Mouse (Mus musculus): ENCODE measurements at regions not wholly inside any gene's neighbourhood (a gene's known extent, or its start where the extent isn't known, plus 50 kb on each side); places are given as distances from the start of the nearest gene placed in this dataset.

- DNase-seq (ENCODE audit: low spot score in 2 of 2): no peak
These were observed 374.8 kb upstream of the A1bg start for GRCm38 (mm10) chr15:61297447-61298208.

- DNase-seq (ENCODE audit: low spot score in 2 of 2): no peak
These were observed 371.8 kb upstream of the A1bg start for GRCm38 (mm10) chr15:61294616-61295015.

GRCm38 (mm10) chr15:61294131-61294530 lies 371.3 kb upstream of the A1bg start:
- DNase-seq (ENCODE audit: low spot score in 2 of 2): no peak

DNA sequence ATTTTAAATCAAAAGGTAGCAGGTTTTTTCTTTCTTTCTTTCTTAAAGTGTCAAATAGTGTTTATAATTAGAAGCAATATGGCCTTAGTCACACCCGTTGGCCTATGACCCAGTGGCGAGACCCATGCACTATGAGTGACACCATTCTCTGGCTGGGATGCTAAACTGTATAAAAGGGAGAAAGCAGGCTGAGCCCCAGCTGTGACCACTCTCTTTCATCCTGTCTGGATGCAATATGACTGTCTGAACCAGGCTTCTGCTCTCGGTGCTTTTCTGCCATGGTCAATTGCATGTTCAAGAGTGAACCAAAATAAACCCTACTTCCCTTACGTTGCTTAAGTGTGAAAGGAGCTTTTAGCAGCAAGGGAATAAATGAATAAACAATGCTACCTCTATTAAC lies 346.0 kb upstream of the A1bg start:
- no peak for DNase-seq (ENCODE audit: low spot score in 2 of 2)

- no peak for DNase-seq (ENCODE audit: low spot score in 2 of 2)
These were observed 336.2 kb upstream of the A1bg start for GRCm38 (mm10) chr15:61259047-61259446.

DNA sequence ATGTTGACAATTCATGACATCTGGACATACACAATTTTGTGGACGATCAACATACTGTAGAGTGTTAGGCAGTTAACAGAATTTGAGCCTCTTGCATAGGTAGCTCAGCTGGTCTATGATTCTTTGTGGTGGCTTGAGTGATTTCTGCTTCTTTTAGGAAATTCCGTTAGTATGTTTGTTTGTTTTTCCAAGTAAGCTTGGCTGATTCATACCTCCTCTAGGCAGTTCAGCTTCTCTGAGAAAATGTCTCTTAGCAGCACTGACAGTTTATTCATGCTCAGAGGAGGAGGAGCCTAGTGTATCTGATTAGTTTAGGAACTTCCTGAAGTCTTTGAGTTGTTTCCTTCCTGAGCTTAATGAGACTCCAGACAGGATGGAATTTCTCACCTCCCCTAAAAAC lies 321.7 kb upstream of the A1bg start:
- DNase-seq (ENCODE audit: low spot score in 2 of 2): no peak

DNA sequence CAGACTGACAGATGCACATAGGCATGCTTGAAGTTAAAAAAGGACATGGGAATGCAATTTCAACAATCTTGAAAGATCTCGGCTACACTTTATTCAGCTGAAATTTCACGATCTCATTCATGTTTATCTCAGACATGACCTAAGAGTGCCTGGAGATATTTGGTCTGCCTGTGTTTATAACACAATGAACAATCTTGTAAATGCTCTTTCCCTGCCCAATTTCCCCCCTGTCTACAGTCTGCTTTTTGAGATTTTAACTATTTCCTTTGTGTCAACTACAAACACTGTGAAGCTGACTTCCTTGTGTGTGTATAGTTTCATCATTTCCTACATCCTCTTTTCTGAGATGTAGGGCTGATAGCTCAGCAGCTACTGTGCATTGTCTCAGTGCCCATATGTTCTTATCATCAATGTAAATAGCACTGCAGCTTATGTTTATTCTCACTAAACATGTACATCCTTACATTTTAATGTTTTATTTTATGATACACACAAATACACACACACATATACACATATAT lies 319.4 kb upstream of the A1bg start:
- no peak for DNase-seq (ENCODE audit: low spot score in 2 of 2)

- DNase-seq (ENCODE audit: low spot score in 2 of 2): no peak
These were observed 318.9 kb upstream of the A1bg start for GRCm38 (mm10) chr15:61241741-61242140.

- DNase-seq (ENCODE audit: low spot score in 2 of 2): no peak
These were observed 317.5 kb upstream of the A1bg start for GRCm38 (mm10) chr15:61240344-61240743.

- DNase-seq (ENCODE audit: low spot score in 2 of 2): no peak
These were observed 316.6 kb upstream of the A1bg start for GRCm38 (mm10) chr15:61239414-61239813.

DNA sequence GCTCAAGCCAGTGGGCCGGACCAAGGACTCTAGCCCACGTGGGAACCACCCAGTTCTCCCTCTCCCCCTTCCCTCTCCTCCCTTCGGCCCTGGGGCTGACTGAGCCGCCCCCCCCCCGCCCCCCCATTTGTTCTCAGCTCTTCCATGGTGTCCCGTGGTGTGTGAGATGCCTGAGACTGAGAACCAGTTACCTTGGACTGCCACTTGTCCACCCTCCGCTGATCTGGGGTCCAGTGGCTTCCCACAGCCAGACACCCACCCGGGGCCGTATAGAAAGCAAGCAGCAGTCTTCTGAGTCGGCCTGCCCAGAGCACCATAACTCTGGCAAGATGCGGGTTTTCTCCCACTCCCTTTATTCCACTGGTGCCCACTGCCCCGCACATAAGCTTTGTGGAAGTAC lies 316.2 kb upstream of the A1bg start:
- DNase-seq (ENCODE audit: low spot score in 2 of 2): no peak

DNA sequence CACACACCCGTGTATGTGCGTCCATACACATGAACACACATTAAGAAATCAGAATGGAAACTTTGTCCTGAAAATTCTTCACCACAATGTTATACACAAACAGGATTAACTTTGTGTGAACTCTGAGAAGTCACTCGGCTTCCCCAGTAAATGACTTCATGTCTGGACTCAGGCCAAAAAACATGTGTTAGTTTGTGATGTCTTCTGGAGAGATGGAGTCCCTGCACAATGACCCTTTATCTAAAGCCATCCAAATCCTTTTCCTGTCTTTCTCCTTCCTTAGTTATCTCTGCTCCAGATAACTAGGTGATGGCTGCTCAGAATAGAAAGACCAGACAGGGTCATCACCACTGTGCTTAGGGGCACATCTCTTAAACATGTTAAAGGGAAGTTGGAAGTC lies 306.8 kb upstream of the A1bg start:
- DNase-seq (ENCODE audit: low spot score in 2 of 2): no peak

DNA sequence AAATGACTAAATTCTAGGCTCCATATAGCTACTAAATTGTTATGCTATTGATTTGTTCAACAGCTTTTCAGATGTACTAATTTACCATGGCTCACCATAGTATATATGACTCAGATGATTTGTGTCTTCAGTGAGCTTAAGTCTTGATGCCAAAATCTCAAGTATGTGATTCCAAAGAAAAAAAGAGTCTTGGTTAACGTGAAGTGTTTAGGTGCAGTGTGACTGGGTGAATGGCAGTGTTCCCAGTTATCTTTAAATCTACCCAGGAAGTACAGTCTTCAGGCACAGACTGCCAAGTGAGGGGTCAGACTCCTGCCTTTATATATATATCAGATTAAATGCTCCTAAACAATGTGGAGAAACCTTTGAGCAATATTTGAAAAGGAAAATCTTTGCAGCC lies 300.1 kb upstream of the A1bg start:
- no peak for DNase-seq (ENCODE audit: low spot score in 2 of 2)

GRCm38 (mm10) chr15:61210161-61210560 lies 287.3 kb upstream of the A1bg start:
- no peak for DNase-seq (ENCODE audit: low spot score in 2 of 2)

- DNase-seq (ENCODE audit: low spot score in 2 of 2): no peak
These were observed 267.2 kb upstream of the A1bg start for GRCm38 (mm10) chr15:61189981-61190380.

GRCm38 (mm10) chr15:61189481-61189880 lies 266.7 kb upstream of the A1bg start:
- no peak for DNase-seq (ENCODE audit: low spot score in 2 of 2)

DNA sequence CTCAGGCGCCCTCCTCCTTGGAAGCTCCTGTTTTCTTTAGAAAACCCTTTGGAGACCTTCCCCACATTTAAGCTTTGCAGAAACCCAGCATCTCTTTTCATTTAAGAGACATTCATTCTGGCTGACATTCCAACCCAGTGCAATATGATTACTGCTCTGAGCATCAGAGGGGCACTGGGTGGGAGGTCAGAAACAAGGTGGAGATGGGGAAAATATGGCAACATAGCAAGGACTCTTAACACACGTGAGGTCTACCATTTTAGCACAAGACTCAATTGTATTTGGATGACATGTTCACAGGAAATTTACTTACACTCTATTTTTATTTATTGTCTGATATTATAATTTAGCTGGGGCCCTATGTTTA lies 261.8 kb upstream of the A1bg start:
- no peak for DNase-seq (ENCODE audit: low spot score in 2 of 2)

DNA sequence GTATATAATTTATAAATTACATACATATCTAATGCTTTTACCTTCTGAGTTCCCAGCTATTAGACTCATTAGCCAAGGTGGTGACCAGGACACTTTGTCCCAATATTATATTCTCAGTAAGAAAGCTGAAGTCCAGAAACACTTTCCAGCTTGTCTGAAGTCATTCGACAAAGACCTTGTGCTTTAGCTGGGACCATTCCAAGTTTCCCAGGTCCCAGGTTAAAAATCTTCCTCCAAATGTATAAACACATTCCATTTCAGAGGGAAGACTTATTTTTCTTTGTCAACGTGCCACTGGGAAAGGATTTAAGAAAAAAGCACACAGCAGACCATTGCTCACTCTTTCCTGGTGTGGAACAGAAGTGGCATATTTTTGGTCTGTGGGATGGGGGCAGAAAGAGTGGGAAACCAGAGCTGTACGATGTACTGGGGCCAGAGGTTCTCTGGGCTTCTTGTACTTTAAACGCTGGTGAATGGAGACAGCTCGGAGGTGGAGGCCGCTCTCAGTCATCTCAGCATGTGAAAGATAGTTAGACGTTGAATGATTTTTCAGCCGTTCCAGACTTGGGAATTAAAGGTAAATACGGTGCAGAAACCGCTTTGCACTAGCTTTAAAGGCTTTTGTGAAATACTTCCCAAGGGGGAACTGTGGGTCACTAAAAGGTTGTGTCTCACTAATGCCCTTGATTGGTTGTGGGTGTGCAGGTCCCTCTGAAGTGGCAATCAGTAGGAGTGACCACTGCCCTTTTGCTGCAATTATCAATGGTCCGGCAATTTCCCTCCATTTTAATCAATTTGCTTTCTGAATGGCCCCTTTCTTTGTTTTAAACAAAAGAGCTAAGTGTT lies 261.2 kb upstream of the A1bg start:
- DNase-seq (ENCODE audit: low spot score in 2 of 2): no peak

DNA sequence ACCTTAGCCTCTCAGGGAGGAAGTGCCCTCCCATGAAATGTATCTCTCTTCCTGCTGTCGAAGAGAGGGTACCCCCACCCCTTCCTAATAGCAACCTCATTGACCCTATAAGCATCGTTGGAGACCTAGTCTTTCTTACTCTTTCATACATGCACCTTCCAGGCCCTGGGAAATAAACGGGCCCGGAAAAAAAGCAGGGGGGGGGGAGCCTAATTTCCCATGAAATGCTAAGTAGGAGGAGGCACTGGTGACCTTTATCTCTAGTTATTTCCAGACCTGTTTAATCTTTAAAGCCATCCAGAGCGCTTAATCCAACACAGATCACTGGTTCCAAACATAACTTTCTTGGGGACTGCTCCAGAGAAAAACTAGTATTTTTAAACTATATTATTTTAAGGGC lies 260.5 kb upstream of the A1bg start:
- no peak for DNase-seq (ENCODE audit: low spot score in 2 of 2)

DNA sequence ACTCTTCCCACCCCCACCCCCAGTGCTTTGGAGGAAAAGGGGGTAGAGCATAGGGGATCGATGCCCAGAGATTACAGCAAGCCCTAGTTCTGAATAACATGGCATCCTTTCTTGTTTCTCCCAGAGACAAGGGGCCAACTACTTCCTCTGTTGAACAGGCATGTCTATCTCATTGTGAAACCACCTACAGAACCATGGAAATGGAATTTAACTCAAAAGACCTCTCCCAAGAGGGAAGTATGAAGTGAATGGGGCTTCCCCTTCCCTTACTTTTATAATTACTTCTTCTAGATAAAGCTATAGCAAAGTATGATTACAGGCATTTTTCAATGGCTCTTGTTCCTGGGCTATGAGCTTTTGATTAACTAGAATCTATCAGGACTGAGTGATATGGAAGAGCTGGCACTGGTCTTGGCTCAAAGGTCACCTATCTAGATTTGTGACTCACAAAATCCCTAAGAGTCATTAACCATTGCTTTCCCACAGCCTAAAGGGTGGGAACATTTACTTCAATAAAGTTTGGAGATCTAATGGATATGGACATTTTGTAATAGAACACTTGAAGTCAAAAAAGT lies 246.1 kb upstream of the A1bg start:
- DNase-seq (ENCODE audit: low spot score in 2 of 2): no peak

GRCm38 (mm10) chr15:61165050-61165449 lies 242.2 kb upstream of the A1bg start:
- DNase-seq (ENCODE audit: low spot score in 2 of 2): no peak

GRCm38 (mm10) chr15:61161397-61161796 lies 238.6 kb upstream of the A1bg start:
- no peak for DNase-seq (ENCODE audit: low spot score in 2 of 2)

Data from left cerebral cortex, adult 8-10 months (tissue).